8 mouse cellular contexts compared by ENCODE assay signal in genomic region chr11:75015453-75015871, GRCm38 (mm10).
DNase-seq lines count a peak whose midpoint lies in the region; ATAC-seq lines count a peak whose summit lies in the region.

No protein-coding gene starts in this region.

- H3K9ac ChIP-seq in embryonic facial prominence, embryonic 12.5 days: no peak overlapping the region

- 52% methylated on average over 7 of the region's 7 CpGs for WGBS in embryonic facial prominence, embryonic 12.5 days

- peaks cover 50% of the 10 kb centered on the region for H3K4me1 ChIP-seq in embryonic facial prominence, embryonic 12.5 days

- H3K27me3 ChIP-seq in embryonic facial prominence, embryonic 12.5 days: no peaks in the 10 kb centered on the region

- no peaks in the 10 kb centered on the region for H3K36me3 ChIP-seq in embryonic facial prominence, embryonic 12.5 days

- peak; percentile 34 for DNase-seq in gastrocnemius, postnatal 14 days
- no peak for DNase-seq in gastrocnemius, postnatal 10 days
- DNase-seq in NIH3T3 (ENCODE audit: low read depth): peak; percentile 46
- DNase-seq in heart, postnatal 14 days: peak; percentile 45 to 61
- DNase-seq in lung, postnatal 4 days: peak; percentile 30 to 68
- no peak for DNase-seq in embryo, embryonic 10.5 days (ENCODE audit: low spot score)
- no peak for DNase-seq in spleen, adult 12 weeks (ENCODE audit: low spot score)

- ATAC-seq in embryonic facial prominence, embryonic 12.5 days (ENCODE audit: insufficient number of reproducible peaks, insufficient read depth, low FRiP score, low TSS enrichment): no peak

- intact Hi-C loops in gastrocnemius, postnatal 14 days (cut with DNase I; ENCODE audit: low total_unique reads): no loop called here
- intact Hi-C loops in heart, postnatal 14 days (cut with DNase I): loop anchor here (2.0 kb wide), 1 partner anchor 33 kb away; no protein-coding TSS in a partner anchor

- no peak overlapping the region for H3K4me2 ChIP-seq in embryonic facial prominence, embryonic 12.5 days (replicated peaks)

- no peaks in the 10 kb centered on the region for H3K9me3 ChIP-seq in embryonic facial prominence, embryonic 12.5 days

- peak overlapping the region; percentile 87 for H3K27ac ChIP-seq in embryonic facial prominence, embryonic 12.5 days

- H3K4me3 ChIP-seq in embryonic facial prominence, embryonic 12.5 days: no peak overlapping the region

Comparison
In these comparisons a context has a peak if more than half of its experiments do, and no peak if none do; other contexts are left out.
1. DNase-seq: peak in gastrocnemius, postnatal 14 days (single experiment), NIH3T3 (single experiment), heart, postnatal 14 days (2 of 2) and lung, postnatal 4 days (2 of 2); none in gastrocnemius, postnatal 10 days (single experiment), embryo, embryonic 10.5 days (single experiment) and spleen, adult 12 weeks (single experiment).